Mouse (Mus musculus) kidney, postnatal 25 days (tissue): ENCODE data around the gene Car14.

Experiments
- DNase-seq, 2 experiments: peaks; one replicate each; pipeline ENCODE4 v3.0.0; 2021; ENCODE audit warnings: mixed read lengths in 2 of 2

Gene Car14

GRCm38 (mm10) chr3:95851317-95851716 is 53.2 kb downstream of the Car14 start:
- no peak for DNase-seq

- no peak for DNase-seq
These were observed 53.9 kb downstream of the Car14 start for GRCm38 (mm10) chr3:95850611-95851010.
